Mouse (Mus musculus): Measurements from ENCODE around the gene Magoh. TPM values are rescaled to one million over a fixed set of nuclear protein-coding genes. Genes with fewer than 3 reads are reported as not detected.

Magoh gene
- total RNA-seq, 2 experiments from 2014 or later, result 25.6 to 32.3 TPM

Other genes with a start within 250 kb of the Magoh start
- not detected for gene Dmrtb1, start 195.5 kb upstream of the Magoh start, total RNA-seq (2021)
- under 1 TPM; 0.05 to 0.07 TPM for gene Lrp8, start 77.5 kb upstream of the Magoh start, total RNA-seq (2021)
- gene 0610037L13Rik, start 10.1 kb downstream of the Magoh start, total RNA-seq (2021), result 10 to 100 TPM; 40.5 to 53.7 TPM
- gene Cpt2, start 43.9 kb downstream of the Magoh start, total RNA-seq (2021), result 10 to 100 TPM; 64.3 to 67.2 TPM
- under 1 TPM in 1 of 2 experiments, not detected in 1; 0.14 TPM for gene Slc1a7, start 88.6 kb downstream of the Magoh start, total RNA-seq (2021)
- 1 to 10 TPM; 8.0 to 9.5 TPM for gene Podn, start 216.7 kb downstream of the Magoh start, total RNA-seq (2021)